Mouse (Mus musculus): ENCODE measurements around the gene Axl. TPM values are rescaled to one million over a fixed set of nuclear protein-coding genes. Genes with fewer than 3 reads are reported as not detected.

The Axl gene
- polyA plus RNA-seq, 1 experiment = 31.0 TPM

GRCm38 (mm10) chr7:25754738-25755467 lies 33.6 kb downstream of the Axl start, which contains the start of gene Hnrnpul1:
TSS of gene Hnrnpul1 (minus strand) at chr7:25754757.
- Histone ChIP-seq H3K4me1 (ENCODE audit: control insufficient read depth, insufficient read depth, low read length) (peaks cover 17% of the 10 kb centered on the region), H3K36me3 (ENCODE audit: control insufficient read depth, insufficient read depth, low read length) (peaks cover 3% of the 10 kb centered on the region; the same call in 1 of the 2 replicates), H3K27ac (ENCODE audit: insufficient read depth, low read depth, low read length) (peak within 1 kb of the TSS; percentile 97), H3K27me3 (replicated peaks; ENCODE audit: control insufficient read depth, insufficient read depth, low read length) (no peaks in the 10 kb centered on the region), H3K4me3 (ENCODE audit: insufficient read depth, low read depth, low read length) (peak within 1 kb of the TSS; percentile 83)
- under 1% methylated on average over 55 of the region's 55 CpGs for WGBS
- peak; percentile 34 for TF ChIP-seq CTCF (conservative IDR thresholded peaks at IDR 0.05; ENCODE audit: insufficient read depth, insufficient read length, low read depth, low read length)
- TF ChIP-seq POLR2A (IDR thresholded peaks at IDR 0.05; ENCODE audit: low read depth, low read length) = peak; percentile 30
- peak; percentile 100 for DNase-seq

- Histone ChIP-seq H3K27me3 (replicated peaks; ENCODE audit: control insufficient read depth, insufficient read depth, low read length) (no peaks in the 10 kb centered on the region), H3K27ac (ENCODE audit: insufficient read depth, low read depth, low read length) (peak overlapping the region; percentile 93), H3K36me3 (ENCODE audit: control insufficient read depth, insufficient read depth, low read length) (peaks cover 5% of the 10 kb centered on the region; the same call in 1 of the 2 replicates), H3K4me1 (ENCODE audit: control insufficient read depth, insufficient read depth, low read length) (peaks cover 17% of the 10 kb centered on the region), H3K4me3 (ENCODE audit: insufficient read depth, low read depth, low read length) (peak overlapping the region; percentile 83)
- TF ChIP-seq CTCF (conservative IDR thresholded peaks at IDR 0.05; ENCODE audit: insufficient read depth, insufficient read length, low read depth, low read length) (0 out of 2 replicates have a peak, but pooled peaks have one; percentile 14), POLR2A (IDR thresholded peaks at IDR 0.05; ENCODE audit: low read depth, low read length) (no peak)
- 2% methylated on average over 30 of the region's 30 CpGs for WGBS
- DNase-seq = no peak
Measured at GRCm38 (mm10) chr7:25754439-25754737, 34.1 kb downstream of the Axl start.

DNA sequence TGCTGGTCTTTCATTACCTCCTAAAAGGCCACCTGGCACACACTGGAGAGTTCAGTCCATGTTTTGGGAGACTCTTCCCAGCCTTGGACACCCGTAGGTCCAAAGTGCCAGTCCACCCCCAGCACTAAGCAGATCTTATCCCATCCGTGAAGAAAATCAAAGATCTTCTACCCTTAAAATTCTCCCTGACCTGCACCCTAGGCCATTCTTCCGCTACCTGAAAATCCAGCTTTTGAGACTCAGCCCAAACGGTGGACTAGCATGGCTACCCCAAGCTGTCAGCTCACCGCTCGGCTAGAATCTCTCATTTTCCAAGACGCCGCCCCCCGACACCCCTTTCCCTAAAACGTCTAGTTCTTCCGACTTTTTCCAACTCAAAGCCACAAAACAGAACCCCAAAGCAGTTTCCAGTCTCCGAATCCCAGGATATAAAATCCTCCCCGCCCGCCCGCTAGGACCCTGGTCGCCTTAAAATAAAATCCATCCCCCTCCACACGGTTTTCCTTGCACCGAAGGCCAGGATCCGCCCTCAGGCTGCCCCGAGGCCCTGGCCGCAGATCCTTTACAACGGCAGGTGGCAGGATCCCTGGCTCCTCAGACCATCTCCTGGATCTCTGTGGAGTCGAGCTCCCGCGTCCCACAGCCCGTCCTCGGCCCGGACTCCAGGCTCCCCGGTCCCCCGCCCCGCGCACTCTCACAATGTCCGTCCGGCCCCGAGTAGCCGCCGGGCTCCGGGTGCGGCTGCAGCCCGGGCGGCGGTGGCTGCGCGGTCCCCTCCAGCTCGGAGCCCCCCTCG lies 34.7 kb downstream of the Axl start:
- Histone ChIP-seq H3K4me1 (ENCODE audit: control insufficient read depth, insufficient read depth, low read length) (peaks cover 17% of the 10 kb centered on the region), H3K36me3 (ENCODE audit: control insufficient read depth, insufficient read depth, low read length) (peaks cover 5% of the 10 kb centered on the region; the same call in 1 of the 2 replicates), H3K27me3 (replicated peaks; ENCODE audit: control insufficient read depth, insufficient read depth, low read length) (no peaks in the 10 kb centered on the region), H3K27ac (ENCODE audit: insufficient read depth, low read depth, low read length) (peak overlapping the region; percentile 93), H3K4me3 (ENCODE audit: insufficient read depth, low read depth, low read length) (peak overlapping the region; percentile 83)
- DNase-seq = peak; percentile 33
- WGBS = under 1% methylated on average over 46 of the region's 46 CpGs
- no peak for TF ChIP-seq POLR2A (IDR thresholded peaks at IDR 0.05; ENCODE audit: low read depth, low read length)

DNA sequence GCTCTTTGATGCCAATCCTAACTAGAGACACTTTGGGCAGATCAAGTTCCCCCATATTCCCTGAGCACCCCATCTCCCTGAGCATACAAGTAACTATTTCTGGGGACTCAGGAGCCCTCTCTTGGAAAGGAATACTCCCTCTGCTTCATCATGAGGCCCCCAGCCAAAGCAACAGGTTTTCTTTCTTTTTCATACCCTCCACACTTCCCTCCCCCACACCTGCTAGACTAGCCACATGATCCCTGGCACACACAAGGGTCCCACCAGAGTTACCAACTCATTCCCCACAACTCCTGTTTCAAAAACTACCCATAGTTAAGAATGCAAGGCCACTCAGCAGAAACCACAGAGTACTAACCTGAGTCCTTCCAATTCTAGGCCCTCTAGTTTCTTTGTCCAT lies 35.4 kb downstream of the Axl start:
- peak overlapping the region; percentile 93; the same call in 1 of the 2 replicates for H3K27ac ChIP-seq (ENCODE audit: insufficient read depth, low read depth, low read length)
- DNase-seq = no peak
- H3K4me1 ChIP-seq (ENCODE audit: control insufficient read depth, insufficient read depth, low read length) = peaks cover 17% of the 10 kb centered on the region
- no peak for TF ChIP-seq CTCF (conservative IDR thresholded peaks at IDR 0.05; ENCODE audit: insufficient read depth, insufficient read length, low read depth, low read length)
- peak overlapping the region; percentile 83; the same call in 1 of the 2 replicates for H3K4me3 ChIP-seq (ENCODE audit: insufficient read depth, low read depth, low read length)
- peaks cover 5% of the 10 kb centered on the region; the same call in 1 of the 2 replicates for H3K36me3 ChIP-seq (ENCODE audit: control insufficient read depth, insufficient read depth, low read length)
- no peaks in the 10 kb centered on the region for H3K27me3 ChIP-seq (replicated peaks; ENCODE audit: control insufficient read depth, insufficient read depth, low read length)

- no peak for DNase-seq
- no peak overlapping the region for H3K4me3 ChIP-seq (ENCODE audit: insufficient read depth, low read depth, low read length)
- 62% methylated on average over 3 of the region's 3 CpGs for WGBS
- H3K36me3 ChIP-seq (ENCODE audit: control insufficient read depth, insufficient read depth, low read length) = peaks cover 14% of the 10 kb centered on the region
- no peak overlapping the region for H3K27ac ChIP-seq (ENCODE audit: insufficient read depth, low read depth, low read length)
- TF ChIP-seq CTCF (conservative IDR thresholded peaks at IDR 0.05; ENCODE audit: insufficient read depth, insufficient read length, low read depth, low read length) (no peak), POLR2A (IDR thresholded peaks at IDR 0.05; ENCODE audit: low read depth, low read length) (no peak)
- no peaks in the 10 kb centered on the region for H3K27me3 ChIP-seq (replicated peaks; ENCODE audit: control insufficient read depth, insufficient read depth, low read length)
- H3K4me1 ChIP-seq (ENCODE audit: control insufficient read depth, insufficient read depth, low read length) = peaks cover under 1% of the 10 kb centered on the region; the same call in 1 of the 2 replicates
Measured at GRCm38 (mm10) chr7:25746844-25747243, 41.7 kb downstream of the Axl start.

GRCm38 (mm10) chr7:25738277-25738676 lies 50.2 kb downstream of the Axl start:
- Histone ChIP-seq H3K27ac (ENCODE audit: insufficient read depth, low read depth, low read length) (no peak overlapping the region), H3K36me3 (ENCODE audit: control insufficient read depth, insufficient read depth, low read length) (peaks cover 24% of the 10 kb centered on the region), H3K27me3 (replicated peaks; ENCODE audit: control insufficient read depth, insufficient read depth, low read length) (no peaks in the 10 kb centered on the region), H3K4me1 (ENCODE audit: control insufficient read depth, insufficient read depth, low read length) (no peaks in the 10 kb centered on the region), H3K4me3 (ENCODE audit: insufficient read depth, low read depth, low read length) (no peak overlapping the region)
- TF ChIP-seq POLR2A (IDR thresholded peaks at IDR 0.05; ENCODE audit: low read depth, low read length) = no peak
- TF ChIP-seq CTCF (conservative IDR thresholded peaks at IDR 0.05; ENCODE audit: insufficient read depth, insufficient read length, low read depth, low read length) = no peak
- WGBS = 85% methylated on average over 3 of the region's 3 CpGs
- DNase-seq = no peak

GRCm38 (mm10) chr7:25736920-25737319 lies 51.6 kb downstream of the Axl start:
- TF ChIP-seq POLR2A (IDR thresholded peaks at IDR 0.05; ENCODE audit: low read depth, low read length) = no peak
- 0 out of 2 replicates have a peak, but pooled peaks have one; percentile 18 for TF ChIP-seq CTCF (conservative IDR thresholded peaks at IDR 0.05; ENCODE audit: insufficient read depth, insufficient read length, low read depth, low read length)
- peaks cover 26% of the 10 kb centered on the region for H3K36me3 ChIP-seq (ENCODE audit: control insufficient read depth, insufficient read depth, low read length)
- H3K27ac ChIP-seq (ENCODE audit: insufficient read depth, low read depth, low read length) = no peak overlapping the region
- H3K4me3 ChIP-seq (ENCODE audit: insufficient read depth, low read depth, low read length) = no peak overlapping the region
- DNase-seq = no peak
- 91% methylated on average over 2 of the region's 2 CpGs for WGBS
- no peaks in the 10 kb centered on the region for H3K4me1 ChIP-seq (ENCODE audit: control insufficient read depth, insufficient read depth, low read length)
- H3K27me3 ChIP-seq (replicated peaks; ENCODE audit: control insufficient read depth, insufficient read depth, low read length) = no peaks in the 10 kb centered on the region

Data from kidney, adult 2 months (tissue).